Mouse (Mus musculus) embryo, embryonic 10.5 days (tissue): ENCODE data around the gene Neurod2.
A peak's percentile ranks its signal among the peaks of the same experiment; 100 is the strongest.

Source experiments
- DNase-seq: peaks from one replicate; pipeline ENCODE4 v3.0.0-alpha.2; 2015; ENCODE audit warnings: low spot score

The Neurod2 gene

GRCm38 (mm10) chr11:98317479-98317878 lies 12.0 kb downstream of the Neurod2 start:
- no peak for DNase-seq

GRCm38 (mm10) chr11:98313790-98314323 lies 15.6 kb downstream of the Neurod2 start:
- DNase-seq: peak; percentile 86

- DNase-seq: no peak
These were observed 30.8 kb downstream of the Neurod2 start for GRCm38 (mm10) chr11:98298484-98299205.

GRCm38 (mm10) chr11:98297778-98298177 lies 31.7 kb downstream of the Neurod2 start:
- no peak for DNase-seq

GRCm38 (mm10) chr11:98296916-98297315 lies 32.5 kb downstream of the Neurod2 start:
- no peak for DNase-seq

GRCm38 (mm10) chr11:98296277-98296676 lies 33.2 kb downstream of the Neurod2 start:
- peak; percentile 79 for DNase-seq

- no peak for DNase-seq
These were observed 34.3 kb downstream of the Neurod2 start for GRCm38 (mm10) chr11:98295013-98295585.

GRCm38 (mm10) chr11:98294188-98295012 lies 35.0 kb downstream of the Neurod2 start:
- DNase-seq: peak; percentile 87

GRCm38 (mm10) chr11:98293070-98293469 lies 36.4 kb downstream of the Neurod2 start:
- no peak for DNase-seq

- no peak for DNase-seq
These were observed 38.5 kb downstream of the Neurod2 start for GRCm38 (mm10) chr11:98290906-98291305.

- DNase-seq: no peak
These were observed 39.6 kb downstream of the Neurod2 start for GRCm38 (mm10) chr11:98289873-98290272.

GRCm38 (mm10) chr11:98287961-98288360 lies 41.5 kb downstream of the Neurod2 start:
- DNase-seq: no peak

- DNase-seq: no peak
These were observed 41.9 kb downstream of the Neurod2 start for GRCm38 (mm10) chr11:98287531-98287930.

- DNase-seq: no peak
These were observed 44.1 kb downstream of the Neurod2 start for GRCm38 (mm10) chr11:98285368-98285767.

- DNase-seq: no peak
These were observed 45.2 kb downstream of the Neurod2 start for GRCm38 (mm10) chr11:98284230-98284629.

- no peak for DNase-seq
These were observed 45.7 kb downstream of the Neurod2 start for GRCm38 (mm10) chr11:98283740-98284139.
